Mouse (Mus musculus): Measurements from ENCODE around the gene Arhgef2.

DNA sequence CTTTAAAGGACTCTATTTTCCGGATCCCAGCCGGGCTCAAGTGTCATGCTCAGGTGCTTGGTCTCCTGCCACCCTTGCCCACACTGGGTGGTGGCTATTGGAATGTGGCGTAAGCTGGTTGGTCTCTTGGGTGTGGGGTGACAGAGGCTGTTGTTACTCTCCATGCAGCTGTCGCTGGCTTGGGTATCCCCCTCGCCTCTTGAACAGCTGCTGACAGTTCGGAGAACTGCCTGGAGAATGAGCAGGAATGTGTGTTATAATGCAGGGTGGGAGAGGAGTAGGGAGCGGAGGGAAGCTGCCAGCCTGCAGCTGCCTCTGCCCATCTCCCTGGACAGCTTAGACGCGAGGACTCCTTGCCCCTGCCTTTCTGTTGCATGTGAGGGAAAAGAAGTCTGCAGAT, 24.3 kb downstream of the Arhgef2 start:
- TF ChIP-seq CTCF (IDR thresholded peaks at IDR 0.05) (no peak), EP300 (IDR thresholded peaks at IDR 0.05) (no peak)
